Mouse (Mus musculus) CH12.LX (cell line): ENCODE results near the gene Opcml.

Experiments used
- CHD2 ChIP-seq: IDR thresholded peaks from 2 replicates; pipeline ENCODE4 v1.6.1; 2011; ENCODE audit warnings: low read length, improper control_type of control experiment
- CTCF ChIP-seq, 2 experiments: IDR thresholded peaks in 1 of 2; conservative IDR thresholded peaks in 1 of 2; 2 replicates each; pipeline ENCODE4 v1.5.1; 2011 to 2012; ENCODE audit warnings: low read depth in 2 of 2, low read length in 2 of 2, improper control_type of control experiment in 1 of 2, inconsistent platforms in 1 of 2, mild to moderate bottlenecking in 1 of 2, moderate library complexity in 1 of 2
- JUND ChIP-seq: conservative IDR thresholded peaks from 2 replicates; pipeline ENCODE4 v1.6.1; 2011; ENCODE audit warnings: low read depth, low read length, improper control_type of control experiment
- MYC ChIP-seq: IDR thresholded peaks from 2 replicates; pipeline ENCODE4 v1.6.1; 2011; ENCODE audit warnings: low read depth, mild to moderate bottlenecking, improper control_type of control experiment, low read length
- POLR2AphosphoS2 ChIP-seq: IDR thresholded peaks from 2 replicates; pipeline ENCODE4 v1.6.1; 2011; ENCODE audit warnings: low read depth, low read length, improper control_type of control experiment
- RAD21 ChIP-seq: IDR thresholded peaks from 2 replicates; pipeline ENCODE4 v1.6.1; 2011; ENCODE audit warnings: low read depth, mild to moderate bottlenecking, low read length, improper control_type of control experiment, moderate library complexity

DNA sequence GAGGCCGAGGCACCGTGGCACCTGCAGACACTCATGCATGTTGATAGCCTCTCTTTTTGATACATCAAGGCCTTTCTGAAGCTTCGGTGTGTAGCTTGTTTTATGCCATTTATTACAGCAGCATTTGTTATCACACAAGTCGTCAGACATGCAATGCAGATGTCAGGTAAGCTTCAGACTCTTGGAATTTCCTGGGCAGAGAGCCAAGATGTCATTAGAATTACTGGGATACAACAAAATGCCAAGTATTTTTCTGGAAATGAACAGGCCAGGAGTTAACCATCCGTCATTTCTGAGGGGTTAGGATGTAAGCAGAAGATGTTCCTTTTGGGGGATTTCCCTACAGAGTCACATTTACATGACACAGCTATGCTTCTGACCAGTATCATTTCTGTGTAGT is 237.6 kb downstream of the Opcml start:
- TF ChIP-seq CTCF (conservative IDR thresholded peaks at IDR 0.05 in 1 of 2, IDR thresholded peaks at IDR 0.05 in 1 of 2; ENCODE audit: low read depth in 2 of 2, low read length in 2 of 2) (no peak), RAD21 (no peak), CHD2 (no peak), POLR2AphosphoS2 (no peak), MYC (no peak), JUND (no peak)
